Mouse (Mus musculus) neural tube, embryonic 14.5 days (tissue): ENCODE results near the gene Alox12b. TPM values are rescaled to one million over a fixed set of nuclear protein-coding genes. Genes with fewer than 3 reads are reported as not detected.
A peak's percentile ranks its signal among the peaks of the same experiment; 100 is the strongest.

Source experiments
- ATAC-seq: fragments of 200-750 bp; cut with Nextera tagmentation; 2 replicates; pipeline ENCODE4 v1.8.0; 2017; ENCODE audit warnings: low read depth, mild to moderate bottlenecking, moderate TSS enrichment, moderate library complexity
- H3K27ac ChIP-seq: fragments of 300-500 bp; sonication (generic); 2 replicates; pipeline ENCODE4 v1.5.1; 2014; ENCODE audit warnings: low read depth, mild to moderate bottlenecking, control low read depth, low read length, moderate library complexity, mixed read lengths
- H3K27me3 ChIP-seq: fragments of 300-500 bp; sonication (generic); 2 replicates; pipeline ENCODE4 v1.6.1; 2014; ENCODE audit warnings: low read length; ENCODE audit not compliant: control insufficient read depth, insufficient read depth
- H3K36me3 ChIP-seq: fragments of 300-500 bp; sonication (generic); 2 replicates; pipeline ENCODE4 v1.6.1; 2014; ENCODE audit warnings: low read length, mixed read lengths; ENCODE audit not compliant: control insufficient read depth, insufficient read depth
- H3K4me1 ChIP-seq: fragments of 300-500 bp; sonication (generic); 2 replicates; pipeline ENCODE4 v1.6.1; 2014; ENCODE audit warnings: low read length; ENCODE audit not compliant: control insufficient read depth, insufficient read depth
- H3K4me2 ChIP-seq: fragments of 300-500 bp; sonication (generic); 2 replicates; pipeline ENCODE4 v1.6.1; 2014; ENCODE audit warnings: mild to moderate bottlenecking, low read depth, low read length, control low read depth
- H3K4me3 ChIP-seq: fragments of 300-500 bp; sonication (generic); 2 replicates; pipeline ENCODE4 v1.5.1; 2014; ENCODE audit warnings: low read depth, low read length, control low read depth, mixed read lengths
- H3K9ac ChIP-seq: fragments of 300-500 bp; sonication (generic); replicated peaks from 2 replicates; pipeline ENCODE4 v1.6.1; 2014; ENCODE audit warnings: low read depth, mild to moderate bottlenecking, control low read depth, low read length, mixed read lengths
- H3K9me3 ChIP-seq: fragments of 300-500 bp; sonication (generic); 2 replicates; pipeline ENCODE4 v1.6.1; 2016; ENCODE audit warnings: low read length; ENCODE audit not compliant: control insufficient read depth
- WGBS: fragments of 180-500 bp; shearing (Covaris S2); extraction: QIAGEN DNeasy Blood & Tissue Kit; methylation state at CpG from one replicate; pipeline ENCODE4 v1.1.7; 2014; 5-methylcytosine and 5-hydroxymethylcytosine counted together
- polyA plus RNA-seq: library from polyadenylated mRNA; unstranded; fragments of >200 nt; fragmentation: Nextera tagmentation; extraction: Ambion mirVana; gene quantifications from 2 replicates; pipeline ENCODE4 v1.2.1, GENCODE M21; 2014

Gene Alox12b
- polyA plus RNA-seq, 1 experiment from 2014 or later, result 0.67 TPM

- H3K9ac ChIP-seq, result peak overlapping the region; percentile 48; the same call in 1 of the 2 replicates
- H3K4me3 ChIP-seq, result peak overlapping the region; percentile 45
- peaks cover 8% of the 10 kb centered on the region; the same call in 1 of the 2 replicates for H3K4me1 ChIP-seq
- 12% methylated on average over 20 of the region's 20 CpGs for WGBS
- no peaks in the 10 kb centered on the region for H3K36me3 ChIP-seq
- H3K4me2 ChIP-seq, result peak overlapping the region; percentile 74
- no peak for ATAC-seq
- H3K27ac ChIP-seq, result peak overlapping the region; percentile 16; the same call in 1 of the 2 replicates
- 0 out of 2 replicates have a peak, but pooled peaks cover 7% of the 10 kb centered on the region for H3K27me3 ChIP-seq
- no peaks in the 10 kb centered on the region for H3K9me3 ChIP-seq
Measured at GRCm38 (mm10) chr11:69125919-69126705, 30.7 kb upstream of the Alox12b start.

GRCm38 (mm10) chr11:69126706-69127095, 30.1 kb upstream of the Alox12b start:
- no peak overlapping the region for H3K27ac ChIP-seq
- 0 out of 2 replicates have a peak, but pooled peaks cover 2% of the 10 kb centered on the region for H3K27me3 ChIP-seq
- no peaks in the 10 kb centered on the region for H3K9me3 ChIP-seq
- peak overlapping the region; percentile 74 for H3K4me2 ChIP-seq
- no peak overlapping the region for H3K4me3 ChIP-seq
- no peak overlapping the region for H3K9ac ChIP-seq
- no peak for ATAC-seq
- 0 out of 2 replicates have a peak, but pooled peaks cover 5% of the 10 kb centered on the region for H3K4me1 ChIP-seq
- 59% methylated on average over 2 of the region's 2 CpGs for WGBS
- H3K36me3 ChIP-seq, result no peaks in the 10 kb centered on the region

DNA sequence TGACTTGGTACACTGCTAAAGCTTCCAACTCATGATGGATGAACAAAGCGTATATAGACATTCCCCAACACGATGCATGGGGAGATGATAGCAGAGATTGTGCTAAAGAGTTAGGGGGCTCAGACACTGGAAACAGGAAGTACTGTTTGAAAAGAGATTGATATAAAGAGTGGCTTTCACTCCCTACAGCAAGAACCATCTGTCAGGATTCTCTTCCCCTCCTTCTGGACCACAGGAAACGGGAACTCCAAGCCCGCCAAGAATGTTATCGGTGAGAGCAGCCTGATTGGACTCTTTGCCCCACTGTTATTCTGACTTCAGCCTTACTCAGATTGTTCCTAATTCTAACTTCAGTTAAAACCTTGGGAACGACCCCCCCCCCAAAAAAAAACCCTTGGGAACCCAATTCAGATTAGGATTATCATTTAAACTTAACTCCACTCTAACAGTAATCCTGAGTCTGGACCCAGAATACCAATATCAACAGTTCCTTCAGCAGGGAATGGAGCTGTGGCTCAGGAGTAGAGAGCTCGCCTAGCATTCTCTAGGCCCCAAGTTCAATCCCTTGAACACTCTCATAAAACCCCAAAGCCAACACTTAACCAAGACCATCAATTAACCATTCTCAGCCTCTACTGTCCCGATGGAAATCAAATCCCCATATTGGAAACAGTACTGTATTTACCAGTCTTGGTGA, 28.2 kb upstream of the Alox12b start:
- no peak for ATAC-seq
- no peaks in the 10 kb centered on the region for H3K27me3 ChIP-seq
- H3K27ac ChIP-seq, result no peak overlapping the region
- no peak overlapping the region for H3K9ac ChIP-seq
- no peaks in the 10 kb centered on the region for H3K36me3 ChIP-seq
- 75% methylated on average over 8 of the region's 8 CpGs for WGBS
- H3K9me3 ChIP-seq, result no peaks in the 10 kb centered on the region
- 0 out of 2 replicates have a peak, but pooled peaks cover 5% of the 10 kb centered on the region for H3K4me1 ChIP-seq
- H3K4me2 ChIP-seq, result no peak overlapping the region
- no peak overlapping the region for H3K4me3 ChIP-seq

- Histone ChIP-seq H3K4me2 (peak overlapping the region; percentile 59; the same call in 1 of the 2 replicates), H3K9me3 (no peaks in the 10 kb centered on the region), H3K9ac (no peak overlapping the region), H3K27ac (no peak overlapping the region), H3K36me3 (no peaks in the 10 kb centered on the region), H3K4me3 (peak overlapping the region; percentile 39), H3K27me3 (no peaks in the 10 kb centered on the region), H3K4me1 (no peaks in the 10 kb centered on the region)
- ATAC-seq, result 0 out of 2 replicates have a peak, but pooled peaks have one; percentile 8
- 13% methylated on average over 5 of the region's 5 CpGs for WGBS
Measured at GRCm38 (mm10) chr11:69133566-69133922, 23.2 kb upstream of the Alox12b start.

DNA sequence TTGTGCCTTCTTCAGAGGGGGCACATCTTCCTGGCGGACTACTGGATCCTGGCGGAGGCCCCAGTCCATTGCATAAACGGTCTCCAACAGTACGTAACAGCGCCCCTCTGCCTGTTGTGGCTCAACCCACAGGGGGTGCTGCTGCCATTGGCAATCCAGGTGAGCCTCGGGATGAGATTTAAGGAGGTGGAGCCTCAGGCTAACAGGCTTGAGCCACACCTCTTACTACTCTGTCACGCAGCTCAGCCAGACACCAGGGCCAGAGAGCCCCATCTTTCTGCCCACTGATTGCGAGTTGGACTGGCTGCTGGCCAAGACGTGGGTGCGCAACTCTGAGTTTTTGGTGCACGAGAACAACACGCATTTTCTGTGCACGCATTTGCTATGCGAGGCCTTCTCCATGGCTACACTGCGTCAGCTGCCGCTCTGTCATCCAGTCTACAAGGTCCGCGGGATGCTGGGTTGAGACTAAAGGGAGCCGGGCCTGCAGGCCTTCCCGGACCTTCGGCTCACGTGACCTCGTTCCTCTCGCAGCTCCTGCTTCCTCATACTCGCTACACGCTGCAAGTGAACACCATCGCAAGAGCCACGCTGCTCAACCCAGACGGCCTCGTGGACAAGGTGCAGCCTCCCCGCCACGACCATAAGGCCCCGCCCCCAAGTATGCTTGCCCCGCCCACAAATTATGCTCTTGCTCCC, 22.7 kb upstream of the Alox12b start:
- 2% methylated on average over 34 of the region's 34 CpGs for WGBS
- 0 out of 2 replicates have a peak overlapping the region, but pooled peaks have one; percentile 5 for H3K27ac ChIP-seq
- H3K4me2 ChIP-seq, result peak overlapping the region; percentile 59

GRCm38 (mm10) chr11:69134622-69134968, 22.2 kb upstream of the Alox12b start:
- Histone ChIP-seq H3K4me3 (peak overlapping the region; percentile 39), H3K36me3 (no peaks in the 10 kb centered on the region), H3K27ac (no peak overlapping the region), H3K27me3 (no peaks in the 10 kb centered on the region), H3K4me1 (no peaks in the 10 kb centered on the region), H3K4me2 (peak overlapping the region; percentile 59), H3K9ac (no peak overlapping the region; the same call in 1 of the 2 replicates), H3K9me3 (no peaks in the 10 kb centered on the region)
- WGBS, result 29% methylated on average over 8 of the region's 8 CpGs
- peak; percentile 25; the same call in 1 of the 2 replicates for ATAC-seq

More for the DNA sequence above, 22.7 kb upstream of the Alox12b start:
- peak overlapping the region; percentile 47 for H3K9ac ChIP-seq
- H3K9me3 ChIP-seq, result no peaks in the 10 kb centered on the region
- peak; percentile 68 for ATAC-seq
- peak overlapping the region; percentile 39 for H3K4me3 ChIP-seq
- no peaks in the 10 kb centered on the region for H3K36me3 ChIP-seq
- H3K27me3 ChIP-seq, result no peaks in the 10 kb centered on the region
- H3K4me1 ChIP-seq, result no peaks in the 10 kb centered on the region

DNA sequence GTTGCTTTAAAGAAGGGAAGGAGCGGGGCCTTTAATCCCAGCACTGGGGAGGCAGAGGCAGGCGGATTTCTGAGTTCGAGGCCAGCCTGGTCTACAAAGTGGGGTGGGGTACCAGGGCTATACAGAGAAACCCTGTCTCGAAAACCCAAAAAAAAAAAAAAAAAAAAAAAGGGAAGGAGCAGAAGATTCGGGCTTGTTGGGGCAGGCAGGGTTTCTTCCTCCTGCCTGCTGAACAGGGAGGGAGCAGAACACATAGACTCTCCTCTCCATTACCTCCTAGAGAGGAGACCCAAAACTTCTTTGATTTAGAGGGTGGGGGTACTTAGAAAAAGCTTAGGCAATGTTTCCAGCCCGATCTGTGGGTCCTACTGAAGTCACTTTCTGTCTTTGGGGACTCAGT, 21.4 kb upstream of the Alox12b start:
- ATAC-seq, result no peak
- H3K27me3 ChIP-seq, result no peaks in the 10 kb centered on the region
- 96% methylated on average over 5 of the region's 6 CpGs for WGBS
- H3K4me2 ChIP-seq, result no peak overlapping the region
- H3K36me3 ChIP-seq, result no peaks in the 10 kb centered on the region
- H3K9me3 ChIP-seq, result no peaks in the 10 kb centered on the region
- H3K27ac ChIP-seq, result no peak overlapping the region
- H3K9ac ChIP-seq, result no peak overlapping the region
- no peaks in the 10 kb centered on the region for H3K4me1 ChIP-seq
- H3K4me3 ChIP-seq, result no peak overlapping the region

GRCm38 (mm10) chr11:69147546-69147945, 9.2 kb upstream of the Alox12b start:
- Histone ChIP-seq H3K9ac (no peak overlapping the region), H3K9me3 (no peaks in the 10 kb centered on the region), H3K4me2 (no peak overlapping the region), H3K36me3 (no peaks in the 10 kb centered on the region), H3K27me3 (no peaks in the 10 kb centered on the region), H3K4me3 (no peak overlapping the region), H3K4me1 (no peaks in the 10 kb centered on the region), H3K27ac (no peak overlapping the region)
- no peak for ATAC-seq
- WGBS, result 74% methylated on average over 7 of the region's 7 CpGs
